Mouse (Mus musculus): Measurements from ENCODE around the gene Wfdc1.
A peak's percentile ranks its signal among the peaks of the same experiment; 100 is the strongest.

The Wfdc1 gene

GRCm38 (mm10) chr8:119641058-119641457, 25.1 kb upstream of the Wfdc1 start:
- DNase-seq: no peak

- no peak for DNase-seq
These were observed 23.2 kb upstream of the Wfdc1 start for GRCm38 (mm10) chr8:119642960-119643359.

- DNase-seq: no peak
These were observed 21.7 kb upstream of the Wfdc1 start for GRCm38 (mm10) chr8:119644429-119644960.

- DNase-seq: no peak
These were observed 21.1 kb upstream of the Wfdc1 start for GRCm38 (mm10) chr8:119644981-119645597.

GRCm38 (mm10) chr8:119646197-119646596, 20.0 kb upstream of the Wfdc1 start:
- no peak for DNase-seq

- no peak for DNase-seq
These were observed 19.3 kb upstream of the Wfdc1 start for GRCm38 (mm10) chr8:119646846-119647245.

GRCm38 (mm10) chr8:119651324-119651723, 14.8 kb upstream of the Wfdc1 start:
- no peak for DNase-seq

GRCm38 (mm10) chr8:119656709-119657464, 9.3 kb upstream of the Wfdc1 start:
- peak; percentile 76 for DNase-seq

GRCm38 (mm10) chr8:119661081-119661480, 5.1 kb upstream of the Wfdc1 start:
- peak; percentile 67 for DNase-seq

- DNase-seq: peak; percentile 60
These were observed 4.3 kb upstream of the Wfdc1 start for GRCm38 (mm10) chr8:119661892-119662291.

- DNase-seq: no peak
These were observed 2.7 kb upstream of the Wfdc1 start for GRCm38 (mm10) chr8:119663440-119663839.

GRCm38 (mm10) chr8:119665270-119665669, 895 bp upstream of the Wfdc1 start:
- DNase-seq: peak; percentile 33

- no peak for DNase-seq
These were observed 2.3 kb downstream of the Wfdc1 start for GRCm38 (mm10) chr8:119668447-119668846.

GRCm38 (mm10) chr8:119669284-119669683, 3.1 kb downstream of the Wfdc1 start:
- DNase-seq: peak; percentile 63

GRCm38 (mm10) chr8:119670419-119671091, 4.4 kb downstream of the Wfdc1 start:
- DNase-seq: peak; percentile 80

- no peak for DNase-seq
These were observed 7.9 kb downstream of the Wfdc1 start for GRCm38 (mm10) chr8:119673976-119674555.

GRCm38 (mm10) chr8:119675457-119675856, 9.3 kb downstream of the Wfdc1 start:
- no peak for DNase-seq

GRCm38 (mm10) chr8:119676389-119676788, 10.2 kb downstream of the Wfdc1 start:
- peak; percentile 95 for DNase-seq

- DNase-seq: peak; percentile 42
These were observed 12.1 kb downstream of the Wfdc1 start for GRCm38 (mm10) chr8:119678138-119678843.

- no peak for DNase-seq
These were observed 13.0 kb downstream of the Wfdc1 start for GRCm38 (mm10) chr8:119679184-119679583.

GRCm38 (mm10) chr8:119690602-119691001, 24.4 kb downstream of the Wfdc1 start:
- peak; percentile 60 for DNase-seq

GRCm38 (mm10) chr8:119691989-119692388, 25.8 kb downstream of the Wfdc1 start:
- no peak for DNase-seq

GRCm38 (mm10) chr8:119694696-119695095, 28.5 kb downstream of the Wfdc1 start:
- no peak for DNase-seq
